Mouse (Mus musculus) embryonic facial prominence, embryonic 13.5 days (tissue): Measurements from ENCODE around the gene Slbp. TPM values are rescaled to one million over a fixed set of nuclear protein-coding genes. Genes with fewer than 3 reads are reported as not detected.
A peak's percentile ranks its signal among the peaks of the same experiment; 100 is the strongest.

Experiments
- ATAC-seq: fragments of 200-750 bp; cut with Nextera tagmentation; 2 replicates; pipeline ENCODE4 v1.8.0; 2017; ENCODE audit warnings: low read depth; ENCODE audit not compliant: insufficient number of reproducible peaks, insufficient read depth, low FRiP score, low TSS enrichment
- H3K27ac ChIP-seq: fragments of 300-500 bp; sonication (generic); 2 replicates; pipeline ENCODE4 v1.5.1; 2015; ENCODE audit warnings: moderate library complexity, mild to moderate bottlenecking, inconsistent platforms
- H3K27me3 ChIP-seq: fragments of 300-500 bp; sonication (generic); 2 replicates; pipeline ENCODE4 v1.6.1; 2015; ENCODE audit warnings: mild to moderate bottlenecking, inconsistent platforms
- H3K36me3 ChIP-seq: fragments of 300-500 bp; sonication (generic); 2 replicates; pipeline ENCODE4 v1.6.1; 2015; ENCODE audit warnings: mild to moderate bottlenecking, inconsistent platforms
- H3K4me1 ChIP-seq: fragments of 300-500 bp; sonication (generic); 2 replicates; pipeline ENCODE4 v1.6.1; 2015; ENCODE audit warnings: inconsistent platforms
- H3K4me2 ChIP-seq: fragments of 300-500 bp; sonication (generic); 2 replicates; pipeline ENCODE4 v1.6.1; 2015; ENCODE audit warnings: moderate library complexity, mild to moderate bottlenecking, inconsistent platforms
- H3K4me3 ChIP-seq: fragments of 300-500 bp; sonication (generic); 2 replicates; pipeline ENCODE4 v1.5.1; 2015; ENCODE audit warnings: mild to moderate bottlenecking, inconsistent platforms
- H3K9ac ChIP-seq: fragments of 300-500 bp; sonication (generic); 2 replicates; pipeline ENCODE4 v1.6.1; 2015; ENCODE audit warnings: mild to moderate bottlenecking, inconsistent platforms
- H3K9me3 ChIP-seq: fragments of 300-500 bp; sonication (generic); 2 replicates; pipeline ENCODE4 v1.6.1; 2016; ENCODE audit warnings: inconsistent platforms
- WGBS: fragments of 180-500 bp; shearing (Covaris S2); methylation state at CpG from one replicate; pipeline ENCODE4 v1.1.7; 2015; ENCODE audit warnings: mixed read lengths; 5-methylcytosine and 5-hydroxymethylcytosine counted together
- polyA plus RNA-seq: library from polyadenylated mRNA; unstranded; fragments of >200 nt; fragmentation: Nextera tagmentation; extraction: Ambion mirVana; gene quantifications from 2 replicates; pipeline ENCODE4 v1.2.1, GENCODE M21; 2015

Slbp gene
- 246 and 251 TPM in 2 replicates for polyA plus RNA-seq

DNA sequence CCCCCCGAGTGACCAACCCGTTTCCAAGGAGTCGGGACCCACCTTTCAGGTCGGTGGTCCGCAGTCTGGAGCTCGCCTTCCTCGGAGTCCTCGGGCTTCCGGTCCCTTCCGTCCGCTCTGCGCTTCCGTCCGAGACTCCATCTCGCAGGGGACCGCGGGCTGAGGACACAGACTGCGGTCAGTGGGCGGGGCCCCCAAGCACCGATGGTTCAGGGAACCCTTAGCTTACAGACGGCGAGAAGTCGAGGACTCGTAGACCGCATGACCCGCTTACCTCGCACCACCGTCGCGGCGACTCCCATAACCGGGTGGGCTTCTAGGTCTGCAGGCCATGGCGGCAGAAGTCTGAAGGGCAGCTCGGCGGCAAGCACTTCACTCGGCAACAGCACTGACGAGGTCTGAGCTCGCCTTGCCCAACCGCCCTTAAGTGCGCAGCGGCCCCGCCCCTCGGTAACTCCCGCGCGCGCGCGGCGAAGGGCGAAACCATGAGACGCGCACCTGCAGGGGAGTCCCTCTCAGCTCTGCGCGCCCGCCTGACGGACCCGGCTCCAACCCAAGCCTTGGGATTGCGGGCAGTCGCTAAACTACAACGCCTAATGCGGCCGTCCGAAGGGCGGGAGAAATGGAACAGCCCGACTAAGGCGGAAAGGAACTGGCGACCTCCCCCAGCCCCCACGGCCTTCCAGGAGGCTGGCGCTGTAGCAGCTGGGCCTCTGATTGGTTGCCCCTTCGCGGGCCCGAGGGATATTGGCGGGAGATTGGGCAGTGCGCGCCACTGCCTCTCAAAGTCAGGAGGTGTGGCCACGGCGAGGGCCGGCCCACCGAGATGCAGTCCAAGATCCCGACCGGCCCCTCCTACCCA, at the start of gene Slbp:
Gene Slbp (minus strand): TSS at position 654 of the 862 bp plus-strand sequence.
- peaks cover 27% of the 10 kb centered on the region for H3K4me1 ChIP-seq
- H3K27ac ChIP-seq = peak within 1 kb of the TSS; percentile 97
- H3K4me3 ChIP-seq = peak within 1 kb of the TSS; percentile 75
- no peaks in the 10 kb centered on the region for H3K9me3 ChIP-seq
- H3K36me3 ChIP-seq = peaks cover 45% of the 10 kb centered on the region
- peak within 1 kb of the TSS; percentile 77 for H3K4me2 ChIP-seq
- H3K9ac ChIP-seq = peak within 1 kb of the TSS; percentile 82
- no peaks in the 10 kb centered on the region for H3K27me3 ChIP-seq
- under 1% methylated on average over 82 of the region's 82 CpGs for WGBS
- peak; percentile 95 for ATAC-seq

DNA sequence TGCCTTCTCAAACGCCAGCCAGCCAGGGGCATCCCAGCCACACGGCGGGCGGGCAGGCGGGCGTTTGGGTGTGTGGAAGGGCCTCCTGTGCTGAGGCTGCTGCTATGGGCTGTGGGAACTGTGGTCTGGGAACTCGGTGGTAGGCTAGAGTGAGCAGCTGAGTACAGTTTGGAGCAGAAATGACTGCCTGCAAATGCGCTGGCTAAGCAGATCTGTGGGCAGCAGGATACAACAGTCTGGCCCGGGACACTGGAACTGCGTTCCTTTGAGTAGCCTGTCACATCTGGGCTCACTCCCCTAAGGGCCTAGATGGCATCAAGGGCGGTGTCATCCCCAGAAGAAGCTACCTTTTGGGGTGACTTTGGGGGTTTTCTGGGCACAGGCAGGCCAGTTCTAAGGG, 49.5 kb upstream of the Slbp start:
- Histone ChIP-seq H3K9ac (no peak overlapping the region), H3K9me3 (no peaks in the 10 kb centered on the region), H3K4me2 (no peak overlapping the region), H3K36me3 (no peaks in the 10 kb centered on the region), H3K27me3 (no peaks in the 10 kb centered on the region; the same call in 1 of the 2 replicates), H3K27ac (no peak overlapping the region), H3K4me1 (peaks cover 67% of the 10 kb centered on the region), H3K4me3 (no peak overlapping the region)
- no peak for ATAC-seq
- 78% methylated on average over 11 of the region's 11 CpGs for WGBS

DNA sequence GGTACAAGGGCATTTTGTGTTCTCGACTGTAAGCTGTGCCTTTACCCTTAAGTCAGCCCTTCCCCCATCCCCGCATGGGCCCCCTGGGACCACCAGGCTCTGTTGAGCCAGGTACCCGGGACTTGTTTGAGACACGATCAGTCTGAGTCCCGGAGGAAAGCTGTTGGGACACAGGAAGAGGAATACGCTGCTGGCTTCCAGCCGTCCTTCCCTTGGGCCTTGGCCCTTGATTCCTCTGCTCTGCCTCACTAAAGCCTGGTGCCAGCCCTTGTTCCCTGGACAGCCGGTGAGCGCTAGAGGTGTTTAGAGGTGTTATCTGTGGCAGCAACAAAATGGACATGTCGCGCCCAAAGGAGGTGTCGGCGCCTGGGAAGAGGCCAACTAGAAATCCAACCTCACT, 47.6 kb upstream of the Slbp start:
- 35% methylated on average over 13 of the region's 13 CpGs for WGBS
- no peak overlapping the region for H3K27ac ChIP-seq
- peaks cover 73% of the 10 kb centered on the region for H3K4me1 ChIP-seq
- no peak overlapping the region for H3K4me3 ChIP-seq
- no peak overlapping the region for H3K9ac ChIP-seq
- no peaks in the 10 kb centered on the region for H3K36me3 ChIP-seq
- no peak for ATAC-seq
- H3K4me2 ChIP-seq = no peak overlapping the region
- peaks cover 6% of the 10 kb centered on the region for H3K27me3 ChIP-seq
- no peaks in the 10 kb centered on the region for H3K9me3 ChIP-seq

DNA sequence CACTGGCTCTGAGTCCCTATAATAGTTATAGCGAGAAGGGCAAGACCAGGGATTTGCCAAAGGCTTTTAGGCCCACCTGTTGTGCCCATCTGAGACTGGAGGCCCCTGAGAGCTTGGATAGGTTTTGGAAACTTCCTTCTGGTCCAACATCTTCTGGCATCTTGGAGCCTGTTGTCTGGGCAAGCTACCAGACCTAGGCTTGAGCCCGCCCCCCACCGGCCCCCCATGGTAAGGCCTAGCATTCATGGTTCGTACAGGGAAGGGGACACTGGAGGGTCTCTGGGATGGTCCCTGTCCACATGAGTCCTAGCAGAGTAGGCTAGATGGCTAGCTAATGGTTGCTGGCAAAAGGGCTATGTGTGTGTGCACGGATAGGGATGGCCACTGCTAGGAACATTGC, 46.3 kb upstream of the Slbp start:
- H3K36me3 ChIP-seq = no peaks in the 10 kb centered on the region
- H3K4me3 ChIP-seq = no peak overlapping the region
- no peak for ATAC-seq
- no peak overlapping the region for H3K27ac ChIP-seq
- H3K9ac ChIP-seq = no peak overlapping the region
- 84% methylated on average over 5 of the region's 5 CpGs for WGBS
- peaks cover 11% of the 10 kb centered on the region for H3K27me3 ChIP-seq
- H3K9me3 ChIP-seq = no peaks in the 10 kb centered on the region
- H3K4me1 ChIP-seq = peaks cover 77% of the 10 kb centered on the region
- H3K4me2 ChIP-seq = no peak overlapping the region

DNA sequence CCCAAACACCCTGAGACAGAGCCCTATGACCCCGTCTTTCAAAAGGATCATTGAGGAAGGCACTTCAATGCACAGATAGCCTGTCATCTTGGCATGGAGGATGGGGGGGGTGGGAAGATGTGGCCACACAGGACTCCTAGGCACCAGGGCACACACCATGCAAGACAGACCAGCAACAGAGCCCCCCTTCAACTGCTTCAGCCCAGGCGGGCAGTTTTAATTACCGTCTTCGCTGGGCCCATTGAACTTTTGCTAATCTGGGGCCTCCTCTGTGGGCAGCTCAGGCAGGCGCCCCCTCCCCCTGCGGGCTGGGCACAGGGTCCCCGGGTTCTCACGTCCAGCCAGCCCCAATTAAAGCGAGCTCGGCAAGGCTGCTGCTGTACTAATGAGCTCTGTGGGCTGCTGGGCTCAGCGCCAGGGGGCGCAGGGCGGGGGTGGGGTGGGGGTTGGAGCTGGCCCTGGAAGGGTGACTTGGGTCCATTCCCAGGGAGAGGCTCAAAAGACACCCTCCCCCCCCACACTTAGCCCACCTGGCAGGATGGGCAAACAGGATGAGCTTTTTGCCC, 45.7 kb upstream of the Slbp start:
- 26% methylated on average over 12 of the region's 13 CpGs for WGBS

DNA sequence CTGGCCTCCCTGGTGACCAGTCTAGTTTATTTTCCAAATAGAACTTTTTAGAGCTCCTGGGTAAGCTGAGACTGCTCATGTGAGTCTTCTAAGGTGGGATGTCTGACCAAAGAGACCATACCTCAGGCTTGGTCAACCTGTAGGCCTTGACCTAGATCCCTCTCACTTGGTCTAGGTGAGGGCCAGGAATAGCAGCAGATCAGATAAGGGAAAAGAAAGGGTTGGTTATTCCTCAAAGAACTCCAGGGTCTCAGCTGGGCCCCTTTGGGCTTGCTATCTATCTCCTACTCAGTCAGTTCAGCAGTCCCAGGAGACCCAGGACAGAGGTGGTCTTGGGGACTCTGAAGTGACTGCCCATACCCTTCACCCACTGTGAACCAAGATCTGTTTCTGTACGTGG, 45.2 kb upstream of the Slbp start:
- Histone ChIP-seq H3K27me3 (peaks cover 11% of the 10 kb centered on the region), H3K4me2 (no peak overlapping the region), H3K4me3 (no peak overlapping the region), H3K36me3 (no peaks in the 10 kb centered on the region), H3K9me3 (no peaks in the 10 kb centered on the region), H3K4me1 (peaks cover 86% of the 10 kb centered on the region), H3K9ac (no peak overlapping the region; the same call in 1 of the 2 replicates), H3K27ac (peak overlapping the region; percentile 71)
- WGBS = 50% methylated on average over 1 of the region's 1 CpGs
- no peak for ATAC-seq

More for the DNA sequence above, 45.7 kb upstream of the Slbp start:
- Histone ChIP-seq H3K9ac (peak overlapping the region; percentile 17; the same call in 1 of the 2 replicates), H3K4me1 (peaks cover 81% of the 10 kb centered on the region), H3K9me3 (no peaks in the 10 kb centered on the region), H3K27me3 (peaks cover 11% of the 10 kb centered on the region), H3K4me2 (no peak overlapping the region; the same call in 1 of the 2 replicates), H3K4me3 (no peak overlapping the region), H3K36me3 (no peaks in the 10 kb centered on the region), H3K27ac (peak overlapping the region; percentile 71; the same call in 1 of the 2 replicates)
- ATAC-seq = no peak

DNA sequence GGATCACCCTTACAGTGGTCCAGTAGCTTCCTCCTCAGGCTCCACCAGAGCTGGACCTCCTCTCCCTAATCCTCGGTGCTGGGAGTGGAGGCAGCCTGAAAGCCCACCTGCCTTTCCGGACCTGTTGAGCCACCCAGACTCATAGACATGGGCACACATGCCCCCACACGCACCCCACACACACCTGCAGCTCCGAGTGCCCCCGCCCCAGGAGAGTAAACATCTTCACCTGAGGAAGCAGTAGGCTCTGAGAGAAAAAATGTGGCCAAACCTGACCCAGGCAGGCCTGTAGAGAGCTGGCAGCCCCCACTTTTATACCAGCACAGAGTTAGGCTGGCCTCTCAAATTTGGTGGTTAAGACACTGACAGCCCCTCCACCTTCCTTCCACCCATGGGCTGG, 44.1 kb upstream of the Slbp start:
- no peaks in the 10 kb centered on the region for H3K36me3 ChIP-seq
- peak overlapping the region; percentile 71 for H3K27ac ChIP-seq
- 47% methylated on average over 5 of the region's 5 CpGs for WGBS
- H3K9me3 ChIP-seq = no peaks in the 10 kb centered on the region
- H3K4me1 ChIP-seq = peaks cover 91% of the 10 kb centered on the region
- no peak overlapping the region for H3K9ac ChIP-seq
- H3K4me2 ChIP-seq = peak overlapping the region; percentile 87; the same call in 1 of the 2 replicates
- no peak overlapping the region for H3K4me3 ChIP-seq
- H3K27me3 ChIP-seq = peaks cover 11% of the 10 kb centered on the region
- 0 out of 2 replicates have a peak, but pooled peaks have one; percentile 3 for ATAC-seq

DNA sequence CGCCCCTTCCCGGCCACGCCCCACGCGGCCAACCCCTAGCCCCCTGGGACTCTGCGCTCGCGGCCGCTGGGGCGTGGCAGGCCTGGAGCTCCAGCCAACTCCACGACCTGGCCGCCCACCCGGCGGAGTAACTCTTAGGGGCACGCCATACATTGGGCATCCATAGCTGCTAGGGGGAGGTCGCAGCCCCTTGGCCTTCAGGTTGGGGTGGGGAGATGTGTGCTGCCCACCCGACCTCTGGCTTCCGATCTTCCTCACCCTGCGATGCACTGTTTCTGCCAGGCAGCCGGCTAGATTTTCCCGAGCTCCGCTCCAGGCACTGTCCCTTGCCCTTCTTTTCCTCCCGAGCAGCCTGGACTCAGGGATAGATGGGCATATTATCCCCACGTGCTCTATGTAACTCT, 43.3 kb upstream of the Slbp start:
- ATAC-seq = no peak
- H3K27me3 ChIP-seq = peaks cover 11% of the 10 kb centered on the region
- peak overlapping the region; percentile 47 for H3K4me3 ChIP-seq
- no peaks in the 10 kb centered on the region for H3K36me3 ChIP-seq
- peak overlapping the region; percentile 80 for H3K9ac ChIP-seq
- H3K4me1 ChIP-seq = peaks cover 85% of the 10 kb centered on the region
- WGBS = 3% methylated on average over 24 of the region's 24 CpGs
- peak overlapping the region; percentile 87 for H3K4me2 ChIP-seq
- H3K9me3 ChIP-seq = no peaks in the 10 kb centered on the region
- H3K27ac ChIP-seq = peak overlapping the region; percentile 71

DNA sequence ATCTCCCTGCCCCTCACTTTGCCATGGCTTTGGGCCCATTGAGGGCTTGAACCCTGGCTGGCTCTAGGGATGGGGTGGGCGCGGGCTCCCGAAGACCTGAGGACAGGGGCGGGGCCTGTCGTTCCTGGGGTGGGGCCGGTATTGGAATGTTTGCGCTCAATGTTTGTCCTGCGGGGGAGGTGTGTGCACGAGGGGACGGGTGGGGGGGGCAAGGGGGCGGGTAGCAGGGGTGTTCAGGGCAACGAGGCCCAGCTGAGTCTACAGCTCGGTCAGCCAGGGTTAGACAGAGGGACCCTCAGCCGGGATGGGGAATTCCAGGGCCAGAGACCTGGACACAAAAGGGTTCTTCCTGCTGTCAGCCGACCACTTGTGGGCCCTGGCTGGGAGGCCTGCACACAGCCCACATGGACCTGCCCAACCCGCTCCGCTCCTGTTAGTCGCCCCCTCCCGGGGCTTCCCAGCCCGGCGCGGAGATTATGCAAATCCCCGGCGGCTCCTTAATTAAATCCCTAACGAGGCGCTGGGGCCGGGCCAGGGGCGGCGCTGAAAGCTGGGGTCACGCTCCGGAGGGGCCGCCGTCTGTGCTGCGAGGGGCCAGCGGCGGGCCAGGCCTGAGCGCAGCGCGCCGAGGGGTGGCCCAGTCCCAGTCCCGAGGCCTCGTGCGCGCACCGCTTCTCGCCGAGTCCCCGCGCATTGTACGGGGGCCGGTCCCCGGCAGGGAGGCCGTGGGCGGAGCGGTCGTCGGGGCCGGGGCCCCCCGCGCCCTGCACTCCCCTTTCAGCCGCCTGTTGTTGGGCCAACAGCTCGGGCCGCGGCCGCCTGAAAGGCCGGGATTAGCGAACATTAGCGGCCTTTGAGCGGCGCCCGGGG, 42.7 kb upstream of the Slbp start:
- under 1% methylated on average over 69 of the region's 71 CpGs for WGBS
- Histone ChIP-seq H3K27me3 (peaks cover 11% of the 10 kb centered on the region), H3K9ac (peak overlapping the region; percentile 80), H3K9me3 (no peaks in the 10 kb centered on the region), H3K4me1 (peaks cover 85% of the 10 kb centered on the region), H3K36me3 (no peaks in the 10 kb centered on the region), H3K4me3 (peak overlapping the region; percentile 47), H3K27ac (peak overlapping the region; percentile 71), H3K4me2 (peak overlapping the region; percentile 87)
- peak; percentile 29; the same call in 1 of the 2 replicates for ATAC-seq

DNA sequence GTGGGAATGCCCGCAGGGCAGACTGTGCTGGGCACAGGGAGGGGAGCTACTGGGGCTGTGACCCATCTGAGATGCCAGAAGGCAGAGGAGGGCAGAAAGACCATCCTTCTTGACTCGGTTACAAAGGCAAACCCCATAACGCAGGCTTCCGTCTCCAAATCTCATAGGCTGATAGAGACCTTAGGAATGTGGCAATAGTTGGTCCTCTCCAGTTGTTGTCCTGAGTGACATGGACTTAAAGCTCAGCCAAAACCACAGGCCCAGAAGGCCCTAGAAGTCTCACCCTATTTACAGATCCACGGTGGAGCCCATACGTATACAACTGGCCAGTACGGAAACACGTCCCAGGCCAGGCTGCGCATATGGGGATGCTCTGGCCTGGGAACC, 42.1 kb upstream of the Slbp start:
- H3K27me3 ChIP-seq = peaks cover 11% of the 10 kb centered on the region
- H3K4me3 ChIP-seq = no peak overlapping the region
- WGBS = 56% methylated on average over 9 of the region's 9 CpGs
- H3K36me3 ChIP-seq = no peaks in the 10 kb centered on the region
- peaks cover 85% of the 10 kb centered on the region for H3K4me1 ChIP-seq
- no peak overlapping the region for H3K9ac ChIP-seq
- no peak for ATAC-seq
- H3K9me3 ChIP-seq = no peaks in the 10 kb centered on the region
- H3K4me2 ChIP-seq = peak overlapping the region; percentile 87
- peak overlapping the region; percentile 71; the same call in 1 of the 2 replicates for H3K27ac ChIP-seq

DNA sequence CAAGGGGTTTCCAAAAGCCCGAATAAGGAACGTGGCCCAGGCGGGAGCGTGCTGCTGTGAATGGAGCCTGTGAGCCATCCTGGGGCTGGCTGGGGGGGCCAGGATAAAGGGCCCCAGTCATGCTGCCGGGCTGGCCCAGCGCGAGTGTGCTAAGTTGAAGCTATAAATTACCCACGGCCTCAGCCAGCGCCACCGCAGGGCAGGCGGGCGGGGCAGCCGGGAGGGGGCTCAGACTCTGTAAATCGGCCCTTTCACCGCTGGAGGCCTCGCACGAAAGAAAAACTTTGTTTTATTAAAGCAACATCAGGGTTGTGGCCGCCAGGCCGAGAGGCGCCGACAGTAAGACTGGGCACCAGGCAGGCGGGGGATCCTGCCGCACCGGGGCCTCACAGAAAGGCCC, 40.0 kb upstream of the Slbp start:
- H3K27ac ChIP-seq = peak overlapping the region; percentile 93
- WGBS = 2% methylated on average over 24 of the region's 24 CpGs
- H3K4me1 ChIP-seq = peaks cover 79% of the 10 kb centered on the region
- H3K4me3 ChIP-seq = 0 out of 2 replicates have a peak overlapping the region, but pooled peaks have one; percentile 9
- peak overlapping the region; percentile 68 for H3K9ac ChIP-seq
- peak overlapping the region; percentile 47 for H3K4me2 ChIP-seq
- H3K27me3 ChIP-seq = peaks cover 16% of the 10 kb centered on the region
- ATAC-seq = peak; percentile 66
- no peaks in the 10 kb centered on the region for H3K36me3 ChIP-seq
- H3K9me3 ChIP-seq = no peaks in the 10 kb centered on the region
